14 mouse cellular contexts compared by ENCODE assay signal in genomic region chr14:25905243-25905642, GRCm38 (mm10). TPM values are rescaled to one million over a fixed set of nuclear protein-coding genes. Genes with fewer than 3 reads are reported as not detected.
"Had no signal": no experiment of that assay in that cellular context is flagged by ENCODE, and none has a peak within 500 bp of the region (broad histone marks: within the 10 kb centered on the region; RNA-seq: fewer than 3 reads in every experiment).

No protein-coding gene starts in this region.

RNA-seq across cellular contexts. Expression of gene Plac9a, which starts 2.3 kb away (rescaled TPM):
- total RNA-seq: megakaryocyte progenitor cell, adult 5-6 weeks had no signal
- polyA plus RNA-seq: inflammation-experienced regulatory T-cells, adult 6 months; kidney, embryonic 16.5 days; limb, embryonic 10.5 days; liver, embryonic 11.5 days; midbrain, embryonic 14.5 days; neural tube, embryonic 11.5 days; neural tube, embryonic 15.5 days; thymus, adult 2 months had no signal

RNA-seq across cellular contexts. Expression of gene Cphx1, which starts 32.9 kb away (rescaled TPM):
- total RNA-seq: megakaryocyte progenitor cell, adult 5-6 weeks had no signal
- polyA plus RNA-seq: inflammation-experienced regulatory T-cells, adult 6 months; intestine, postnatal 0 days; kidney, embryonic 16.5 days; limb, embryonic 10.5 days; liver, embryonic 15.5 days; lung, adult 2 months; midbrain, embryonic 14.5 days; myocyte; neural tube, embryonic 11.5 days; neural tube, embryonic 15.5 days; thymus, adult 2 months; urinary bladder, adult 2 months had no signal
